ENCODE assay signal across 28 mouse cellular contexts in genomic region chr6:13180061-13180460, GRCm38 (mm10). TPM values are rescaled to one million over a fixed set of nuclear protein-coding genes. Genes with fewer than 3 reads are reported as not detected.
"Had no signal": no experiment of that assay in that cellular context is flagged by ENCODE, and none has a peak within 500 bp of the region (broad histone marks: within the 10 kb centered on the region; RNA-seq: fewer than 3 reads in every experiment).

No protein-coding gene starts in this region.

- H3K4me2 ChIP-seq: heart, embryonic 11.5 days; heart, embryonic 13.5 days; heart, embryonic 15.5 days; hindbrain, embryonic 13.5 days; hindbrain, embryonic 15.5 days; kidney, embryonic 15.5 days; limb, embryonic 12.5 days; limb, embryonic 15.5 days; liver, embryonic 12.5 days had no signal

- H3K27me3 ChIP-seq: heart, embryonic 13.5 days; heart, embryonic 15.5 days; hindbrain, embryonic 13.5 days; hindbrain, embryonic 15.5 days; kidney, embryonic 15.5 days; limb, embryonic 12.5 days; limb, embryonic 15.5 days; liver, embryonic 12.5 days had no signal

- DNase-seq: gastrocnemius, adult 2 months; gastrocnemius, postnatal 10 days; gastrocnemius, postnatal 25 days; heart, adult 18-20 months; heart, postnatal 14 days; heart, postnatal 36 days; kidney, adult 11 months; kidney, adult 2 months; kidney, adult 9 months; kidney, postnatal 14 days; kidney, postnatal 36 days; layer of hippocampus, adult 9-11 months; layer of hippocampus, postnatal 36 days; left cerebral cortex, postnatal 4 days had no signal

- H3K36me3 ChIP-seq: heart, embryonic 13.5 days; heart, embryonic 15.5 days; hindbrain, embryonic 13.5 days; hindbrain, embryonic 15.5 days; kidney, embryonic 15.5 days; limb, embryonic 12.5 days; limb, embryonic 15.5 days; liver, embryonic 12.5 days had no signal

- H3K4me3 ChIP-seq: gastrocnemius, adult 2 months; heart, embryonic 13.5 days; heart, embryonic 15.5 days; hindbrain, embryonic 13.5 days; hindbrain, embryonic 15.5 days; kidney, embryonic 15.5 days; limb, embryonic 12.5 days; limb, embryonic 15.5 days; liver, embryonic 12.5 days had no signal

RNA-seq across cellular contexts. Expression of gene Vwde, which starts 44.7 kb away (rescaled TPM):
- polyA plus RNA-seq: heart, embryonic 15.5 days; heart, postnatal 0 days; intestine, embryonic 16.5 days; kidney, adult 2 months; large intestine, adult 2 months; liver, adult 2 months; liver, embryonic 12.5 days; liver, embryonic 14.5 days had no signal
